Mouse (Mus musculus) CH12.LX (cell line): ENCODE results near the gene Hist1h1c. TPM values are rescaled to one million over a fixed set of nuclear protein-coding genes. Genes with fewer than 3 reads are reported as not detected.
A peak's percentile ranks its signal among the peaks of the same experiment; 100 is the strongest.

ENCODE experiments used
- DNase-seq: peaks from one replicate; pipeline ENCODE4 v3.0.0-alpha.2; 2013; ENCODE audit errors: extremely low read depth
- H3K27ac ChIP-seq: 2 replicates; pipeline ENCODE4 v1.5.1; 2012; ENCODE audit warnings: low read depth, mild to moderate bottlenecking, control low read depth, moderate library complexity; ENCODE audit not compliant: insufficient read depth
- H3K27me3 ChIP-seq: replicated peaks from 2 replicates; pipeline ENCODE3; 2012; ENCODE audit warnings: inconsistent platforms
- H3K36me3 ChIP-seq, 2 experiments: replicated peaks in 1 of 2; 2 replicates each; pipeline versions ENCODE3 to v1.6.1; 2012; ENCODE audit warnings: inconsistent platforms in 1 of 2, low read length in 1 of 2, mild to moderate bottlenecking in 1 of 2, mixed read lengths in 1 of 2, moderate library complexity in 1 of 2; ENCODE audit not compliant: control insufficient read depth in 1 of 2, insufficient read depth in 1 of 2
- H3K4me1 ChIP-seq, 2 experiments: 2 replicates each; pipeline ENCODE4 v1.6.1; 2012; ENCODE audit warnings: inconsistent platforms in 1 of 2, moderate library complexity in 1 of 2; ENCODE audit not compliant: insufficient read depth in 2 of 2, control insufficient read depth in 1 of 2
- H3K4me2 ChIP-seq: 2 replicates; pipeline ENCODE4 v1.6.1; 2012; ENCODE audit warnings: low read depth, mild to moderate bottlenecking, control low read depth; ENCODE audit not compliant: poor library complexity, insufficient read depth, severe bottlenecking
- H3K4me3 ChIP-seq, 3 experiments: fragments of 150-350 bp in 1 of 3; sonication (generic) in 1 of 3; replicated peaks in 1 of 3; 2 replicates each; pipeline versions ENCODE3 to v1.5.1; 2011 to 2012; ENCODE audit warnings: low read depth in 2 of 3, low read length in 2 of 3, mild to moderate bottlenecking in 2 of 3, moderate library complexity in 2 of 3, control low read depth in 1 of 3, improper control_type of control experiment in 1 of 3, inconsistent platforms in 1 of 3, mixed read lengths in 1 of 3; ENCODE audit not compliant: poor library complexity in 1 of 3
- H3K79me2 ChIP-seq: replicated peaks from 2 replicates; pipeline ENCODE4 v1.6.1; 2012; ENCODE audit warnings: mild to moderate bottlenecking, moderate library complexity; ENCODE audit not compliant: control insufficient read depth, poor library complexity, insufficient read depth, severe bottlenecking; ENCODE audit errors: extremely low read depth
- H3K9ac ChIP-seq: 2 replicates; pipeline ENCODE4 v1.6.1; 2012; ENCODE audit warnings: low read depth, mild to moderate bottlenecking, control low read depth, moderate library complexity; ENCODE audit not compliant: insufficient read depth
- H3K9me3 ChIP-seq: replicated peaks from 2 replicates; pipeline ENCODE3; 2012; ENCODE audit warnings: low read length, inconsistent platforms, mixed read lengths
- BHLHE40 ChIP-seq: IDR thresholded peaks from 2 replicates; pipeline ENCODE4 v1.6.1; 2011; ENCODE audit warnings: mild to moderate bottlenecking, low read depth, low read length, improper control_type of control experiment
- CHD1 ChIP-seq: IDR thresholded peaks from 2 replicates; pipeline ENCODE4 v1.6.1; 2012; ENCODE audit warnings: low read depth, low read length, improper control_type of control experiment, inconsistent platforms
- CHD2 ChIP-seq: IDR thresholded peaks from 2 replicates; pipeline ENCODE4 v1.6.1; 2011; ENCODE audit warnings: low read length, improper control_type of control experiment
- CTCF ChIP-seq, 2 experiments: IDR thresholded peaks in 1 of 2; conservative IDR thresholded peaks in 1 of 2; 2 replicates each; pipeline ENCODE4 v1.5.1; 2011 to 2012; ENCODE audit warnings: low read depth in 2 of 2, low read length in 2 of 2, improper control_type of control experiment in 1 of 2, inconsistent platforms in 1 of 2, mild to moderate bottlenecking in 1 of 2, moderate library complexity in 1 of 2
- E2F4 ChIP-seq: IDR thresholded peaks from 2 replicates; pipeline ENCODE4 v1.6.1; 2011; ENCODE audit warnings: low read depth, low read length, improper control_type of control experiment; ENCODE audit not compliant: insufficient replicate concordance
- ELF1 ChIP-seq: IDR thresholded peaks from 2 replicates; pipeline ENCODE4 v1.6.1; 2014; ENCODE audit warnings: low read depth, mild to moderate bottlenecking, inconsistent platforms, low read length, improper control_type of control experiment
- EP300 ChIP-seq: IDR thresholded peaks from 2 replicates; pipeline ENCODE4 v1.6.1; 2011; ENCODE audit warnings: low read length, improper control_type of control experiment
- ETS1 ChIP-seq: conservative IDR thresholded peaks from 2 replicates; pipeline ENCODE4 v1.6.1; 2012; ENCODE audit warnings: low read depth, mild to moderate bottlenecking, inconsistent platforms, low read length, improper control_type of control experiment, moderate library complexity
- GABPA ChIP-seq: IDR thresholded peaks from 2 replicates; pipeline ENCODE4 v1.6.1; 2012; ENCODE audit warnings: low read depth, low read length, improper control_type of control experiment, inconsistent platforms; ENCODE audit not compliant: insufficient replicate concordance
- HCFC1 ChIP-seq: IDR thresholded peaks from 2 replicates; pipeline ENCODE4 v1.6.1; 2012; ENCODE audit warnings: low read depth, mild to moderate bottlenecking, inconsistent platforms, low read length, improper control_type of control experiment
- IRF4 ChIP-seq: IDR thresholded peaks from 2 replicates; pipeline ENCODE4 v1.6.1; 2014; ENCODE audit warnings: low read depth, mild to moderate bottlenecking, inconsistent platforms, low read length, improper control_type of control experiment
- JUN ChIP-seq: IDR thresholded peaks from 2 replicates; pipeline ENCODE4 v1.6.1; 2011; ENCODE audit warnings: low read depth, mild to moderate bottlenecking, low read length, improper control_type of control experiment, moderate library complexity; ENCODE audit not compliant: insufficient read depth
- JUND ChIP-seq: conservative IDR thresholded peaks from 2 replicates; pipeline ENCODE4 v1.6.1; 2011; ENCODE audit warnings: low read depth, low read length, improper control_type of control experiment
- KAT2A ChIP-seq: IDR thresholded peaks from 2 replicates; pipeline ENCODE4 v1.6.1; 2012; ENCODE audit warnings: low read length, improper control_type of control experiment, inconsistent platforms; ENCODE audit not compliant: insufficient replicate concordance
- MAFK ChIP-seq: IDR thresholded peaks from 2 replicates; pipeline ENCODE4 v1.6.1; 2011; ENCODE audit warnings: low read length, improper control_type of control experiment; ENCODE audit not compliant: insufficient replicate concordance
- MAX ChIP-seq: IDR thresholded peaks from 2 replicates; pipeline ENCODE4 v1.6.1; 2011; ENCODE audit warnings: low read length, improper control_type of control experiment
- MEF2A ChIP-seq: IDR thresholded peaks from 2 replicates; pipeline ENCODE4 v1.6.1; 2014; ENCODE audit warnings: low read depth, mild to moderate bottlenecking, inconsistent platforms, low read length, improper control_type of control experiment, borderline replicate concordance
- MXI1 ChIP-seq: IDR thresholded peaks from 2 replicates; pipeline ENCODE4 v1.6.1; 2011; ENCODE audit warnings: mild to moderate bottlenecking, low read depth, low read length, improper control_type of control experiment
- MYC ChIP-seq: IDR thresholded peaks from 2 replicates; pipeline ENCODE4 v1.6.1; 2011; ENCODE audit warnings: low read depth, mild to moderate bottlenecking, improper control_type of control experiment, low read length
- NELFE ChIP-seq: IDR thresholded peaks from 2 replicates; pipeline ENCODE4 v1.6.1; 2011; ENCODE audit warnings: low read depth, low read length, improper control_type of control experiment
- NRF1 ChIP-seq: IDR thresholded peaks from 2 replicates; pipeline ENCODE4 v1.6.1; 2014; ENCODE audit warnings: low read depth, mild to moderate bottlenecking, inconsistent platforms, low read length, improper control_type of control experiment, moderate library complexity
- POLR2A ChIP-seq: IDR thresholded peaks from 2 replicates; pipeline ENCODE4 v1.6.1; 2011; ENCODE audit warnings: low read depth, mild to moderate bottlenecking, improper control_type of control experiment, low read length
- POLR2AphosphoS2 ChIP-seq: IDR thresholded peaks from 2 replicates; pipeline ENCODE4 v1.6.1; 2011; ENCODE audit warnings: low read depth, low read length, improper control_type of control experiment
- RAD21 ChIP-seq: IDR thresholded peaks from 2 replicates; pipeline ENCODE4 v1.6.1; 2011; ENCODE audit warnings: low read depth, mild to moderate bottlenecking, low read length, improper control_type of control experiment, moderate library complexity
- RCOR1 ChIP-seq: conservative IDR thresholded peaks from 2 replicates; pipeline ENCODE4 v1.6.1; 2012; ENCODE audit warnings: low read depth, mild to moderate bottlenecking, inconsistent platforms, low read length, improper control_type of control experiment
- SIN3A ChIP-seq: IDR thresholded peaks from 2 replicates; pipeline ENCODE4 v1.6.1; 2012; ENCODE audit warnings: low read length, improper control_type of control experiment, inconsistent platforms
- SMC3 ChIP-seq: IDR thresholded peaks from 2 replicates; pipeline ENCODE4 v1.6.1; 2011; ENCODE audit warnings: low read depth, low read length, improper control_type of control experiment
- TBP ChIP-seq: conservative IDR thresholded peaks from 2 replicates; pipeline ENCODE4 v1.6.1; 2011; ENCODE audit warnings: low read depth, low read length, improper control_type of control experiment
- TCF12 ChIP-seq: IDR thresholded peaks from 2 replicates; pipeline ENCODE4 v1.6.1; 2014; ENCODE audit warnings: low read depth, mild to moderate bottlenecking, inconsistent platforms, low read length, improper control_type of control experiment
- UBTF ChIP-seq: IDR thresholded peaks from 2 replicates; pipeline ENCODE4 v1.6.1; 2012; ENCODE audit warnings: low read depth, mild to moderate bottlenecking, inconsistent platforms, low read length, improper control_type of control experiment, moderate library complexity
- USF1 ChIP-seq: IDR thresholded peaks from 2 replicates; pipeline ENCODE4 v1.6.1; 2014; ENCODE audit warnings: low read depth, mild to moderate bottlenecking, inconsistent platforms, low read length, improper control_type of control experiment
- USF2 ChIP-seq: conservative IDR thresholded peaks from 2 replicates; pipeline ENCODE4 v1.6.1; 2011; ENCODE audit warnings: low read depth, low read length, improper control_type of control experiment
- ZKSCAN1 ChIP-seq: IDR thresholded peaks from 2 replicates; pipeline ENCODE4 v1.6.1; 2012; ENCODE audit warnings: low read depth, inconsistent platforms, low read length, improper control_type of control experiment, borderline replicate concordance
- ZMIZ1 ChIP-seq: IDR thresholded peaks from 2 replicates; pipeline ENCODE4 v1.6.1; 2012; ENCODE audit warnings: low read depth, mild to moderate bottlenecking, inconsistent platforms, low read length, improper control_type of control experiment
- ZNF384 ChIP-seq: IDR thresholded peaks from 2 replicates; pipeline ENCODE4 v1.6.1; 2012; ENCODE audit warnings: low read depth, low read length, improper control_type of control experiment, inconsistent platforms
- dilution Hi-C: fragments of 300-500 bp; cut with MboI; formaldehyde crosslinking; loops from 2 replicates; pipeline ENCODE4 v1.14.3; 2020; ENCODE audit warnings: low sequenced_read_pairs; ENCODE audit not compliant: extremely low pct_unique_long_range_greater_than_20kb, extremely low pct_ligation_motif_present
- in situ Hi-C: fragments of 300-500 bp; cut with MboI; formaldehyde crosslinking; loops from 3 replicates; pipeline ENCODE4 v1.14.3; 2019; ENCODE audit warnings: low sequenced_read_pairs, low pct_ligation_motif_present, low pct_unique_long_range_greater_than_20kb, mixed read lengths
- polyA plus RNA-seq: library from polyadenylated mRNA; unstranded; fragments of >175 nt; gene quantifications from 2 replicates; pipeline ENCODE4 v1.2.1, GENCODE M21; 2012; ENCODE audit warnings: low read depth; ENCODE audit not compliant: insufficient read length
- total RNA-seq, 2 experiments: library from RNA; depleted of rRNA; stranded (reverse); fragments of 300-350 nt in 1 of 2; fragments of >200 nt in 1 of 2; gene quantifications; 2 replicates each; pipeline ENCODE4 v1.2.3; 2012 to 2014

The Hist1h1c gene
- total and polyA plus RNA-seq, 3 experiments = 12.5 to 597 (median 22.8) TPM

GRCm38 (mm10) chr13:23759916-23760239 lies 21.3 kb downstream of the Hist1h1c start:
- in situ Hi-C loops = loop anchor here (25.0 kb wide), 1 partner anchor 1723 kb away; the partner anchor contains the start of genes Hist1h2ag, Hist1h2ah, Hist1h2bj and Hist1h2bk
- Histone ChIP-seq H3K4me1 (peaks cover 3 to 55% of the 10 kb centered on the region in 2 experiments; a peak in 3 of 4 replicates), H3K27ac (peak overlapping the region; percentile 84), H3K79me2 (no peaks in the 10 kb centered on the region)
- TF ChIP-seq POLR2A (no peak; the same call in 1 of the 2 replicates), MEF2A (no peak), ZNF384 (no peak), CTCF (conservative IDR thresholded peaks at IDR 0.05 in 1 of 2, IDR thresholded peaks at IDR 0.05 in 1 of 2; ENCODE audit: low read depth in 2 of 2, low read length in 2 of 2) (no peak), RAD21 (no peak), E2F4 (0 out of 2 replicates have a peak, but pooled peaks have one; percentile 40), MYC (no peak; the same call in 1 of the 2 replicates), USF1 (no peak), EP300 (peak; percentile 43; the same call in 1 of the 2 replicates), JUND (peak; percentile 56; the same call in 1 of the 2 replicates), ZMIZ1 (no peak), IRF4 (0 out of 2 replicates have a peak, but pooled peaks have one; percentile 50), KAT2A (0 out of 2 replicates have a peak, but pooled peaks have one; percentile 33), POLR2AphosphoS2 (no peak), CHD2 (0 out of 2 replicates have a peak, but pooled peaks have one; percentile 10), MAX (no peak; the same call in 1 of the 2 replicates), ZKSCAN1 (no peak), ETS1 (no peak), CHD1 (no peak), ELF1 (no peak), HCFC1 (0 out of 2 replicates have a peak, but pooled peaks have one; percentile 5), BHLHE40 (0 out of 2 replicates have a peak, but pooled peaks have one; percentile 28), MAFK (no peak), GABPA (no peak), USF2 (no peak), UBTF (no peak), SMC3 (no peak), SIN3A (peak; percentile 40; the same call in 1 of the 2 replicates), RCOR1 (peak; percentile 29; the same call in 1 of the 2 replicates), NRF1 (no peak), JUN (peak; percentile 30; the same call in 1 of the 2 replicates), NELFE (no peak; the same call in 1 of the 2 replicates), MXI1 (no peak), TBP (no peak), TCF12 (no peak)
- TF ChIP-seq, all 38 proteins: peak for 11
- no peaks in the 10 kb centered on the region for H3K36me3 ChIP-seq
- H3K27me3 ChIP-seq = no peaks in the 10 kb centered on the region
- peak overlapping the region; percentile 45 to 49 (median 48) for H3K4me3 ChIP-seq
- no peaks in the 10 kb centered on the region for H3K9me3 ChIP-seq
- peak overlapping the region; percentile 96 for H3K4me2 ChIP-seq
- dilution Hi-C loops = no loop called here
- H3K9ac ChIP-seq = peak overlapping the region; percentile 98
- DNase-seq = no peak
